Mouse (Mus musculus) gastrocnemius, adult 2 months (tissue): ENCODE measurements around the gene Tmem200a. TPM values are rescaled to one million over a fixed set of nuclear protein-coding genes. Genes with fewer than 3 reads are reported as not detected.

Experiments
- DNase-seq: peaks from one replicate; pipeline ENCODE4 v3.0.0; 2022
- H3K27ac ChIP-seq: fragments of 200-600 bp; 2 replicates; pipeline ENCODE4 v1.8.1; 2022; ENCODE audit warnings: mild to moderate bottlenecking
- H3K4me3 ChIP-seq: fragments of 200-600 bp; 2 replicates; pipeline ENCODE4 v1.8.1; 2022; ENCODE audit warnings: mild to moderate bottlenecking, moderate library complexity
- CTCF ChIP-seq: fragments of 200-600 bp; IDR thresholded peaks from 2 replicates; pipeline ENCODE4 v1.8.1; 2022; ENCODE audit warnings: antibody characterized with exemption, mild to moderate bottlenecking, moderate library complexity
- intact Hi-C: fragments of 180-260 bp; cut with DNase I; formaldehyde crosslinking; loops from one replicate; pipeline ENCODE4 v1.15.1; 2025
- total RNA-seq, 2 experiments: library from RNA; stranded (reverse); gene quantifications; 2 replicates each; pipeline ENCODE4 v1.2.3; 2021

The Tmem200a gene
- total RNA-seq, 2 experiments from 2014 or later = 0.81 TPM; not detected in 1

- no peak for DNase-seq
- no peak for TF ChIP-seq CTCF
- Histone ChIP-seq H3K4me3 (no peak overlapping the region), H3K27ac (no peak overlapping the region)
- intact Hi-C loops = no loop called here
Measured at GRCm38 (mm10) chr10:26051177-26051576, 27.7 kb downstream of the Tmem200a start.

- intact Hi-C loops = no loop called here
- TF ChIP-seq CTCF = no peak
- DNase-seq = no peak
- no peak overlapping the region for H3K27ac ChIP-seq
- no peak overlapping the region for H3K4me3 ChIP-seq
Measured at GRCm38 (mm10) chr10:26034931-26035330, 43.9 kb downstream of the Tmem200a start.

- intact Hi-C loops = no loop called here
- no peak for DNase-seq
- H3K4me3 ChIP-seq = no peak overlapping the region
- TF ChIP-seq CTCF = no peak
- no peak overlapping the region for H3K27ac ChIP-seq
Measured at GRCm38 (mm10) chr10:26018740-26019139, 60.1 kb downstream of the Tmem200a start.

DNA sequence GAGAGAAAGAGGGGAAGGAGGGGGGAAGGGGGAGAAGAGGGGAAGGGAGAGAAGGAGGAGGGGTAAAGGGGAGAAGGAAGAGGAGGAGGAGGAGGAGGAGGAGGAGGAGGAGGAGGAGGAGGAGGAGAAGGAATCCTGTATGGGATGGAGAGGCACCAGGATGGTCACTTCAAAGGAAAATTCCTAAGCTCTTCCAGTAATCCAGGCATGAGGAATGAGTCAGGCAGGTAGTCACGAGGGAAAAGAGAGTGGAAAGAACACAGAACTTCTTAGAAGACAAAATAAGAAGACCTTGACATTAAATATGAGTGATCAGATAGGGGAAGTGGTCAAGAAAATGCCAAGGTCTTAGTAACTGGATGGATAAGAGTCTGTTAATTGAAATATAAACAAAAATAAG is 64.6 kb downstream of the Tmem200a start:
- Histone ChIP-seq H3K4me3 (no peak overlapping the region), H3K27ac (no peak overlapping the region)
- no peak for DNase-seq
- intact Hi-C loops = no loop called here
- TF ChIP-seq CTCF = no peak

DNA sequence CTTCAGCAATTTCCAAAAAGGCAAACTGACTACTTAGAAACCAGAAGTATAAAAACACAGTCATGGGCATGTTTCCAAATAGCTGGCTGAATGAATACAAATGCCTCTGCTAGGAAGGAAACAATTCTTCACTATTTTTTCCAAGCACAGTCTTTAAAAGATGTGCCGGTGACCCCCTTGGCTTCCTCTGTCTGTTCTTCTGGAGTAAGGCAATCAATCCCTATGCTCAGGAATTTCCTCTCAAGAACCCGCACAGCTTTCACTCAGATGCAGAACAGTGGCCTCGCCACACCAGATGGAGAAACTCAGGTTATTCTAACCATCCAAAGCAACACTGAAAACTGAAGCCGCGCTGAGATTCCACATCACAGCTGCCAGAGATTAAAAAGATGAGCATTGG is 69.9 kb downstream of the Tmem200a start:
- intact Hi-C loops = no loop called here
- no peak for TF ChIP-seq CTCF
- Histone ChIP-seq H3K4me3 (no peak overlapping the region), H3K27ac (no peak overlapping the region)
- DNase-seq = no peak

DNA sequence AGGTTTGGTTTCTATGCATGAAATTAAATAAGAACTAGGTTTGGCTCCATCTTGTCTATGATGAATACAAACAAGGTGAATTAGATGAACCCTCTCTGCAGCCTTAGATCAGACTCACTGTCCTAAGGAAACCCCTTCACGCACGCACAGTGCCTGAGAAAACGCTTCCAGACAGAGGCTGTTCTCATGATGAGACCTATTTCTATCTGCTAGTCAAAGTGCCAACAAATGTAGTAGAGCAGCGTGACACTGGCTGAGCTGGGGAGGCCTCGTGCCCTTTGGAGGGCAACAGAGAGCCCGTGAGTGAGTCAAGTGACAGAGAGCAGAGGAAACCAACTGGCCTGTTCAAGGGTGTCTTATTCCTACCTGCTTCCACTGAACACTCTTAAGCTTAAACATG is 73.4 kb downstream of the Tmem200a start:
- DNase-seq = no peak
- no peak overlapping the region for H3K4me3 ChIP-seq
- TF ChIP-seq CTCF = no peak
- intact Hi-C loops = no loop called here
- no peak overlapping the region for H3K27ac ChIP-seq

DNA sequence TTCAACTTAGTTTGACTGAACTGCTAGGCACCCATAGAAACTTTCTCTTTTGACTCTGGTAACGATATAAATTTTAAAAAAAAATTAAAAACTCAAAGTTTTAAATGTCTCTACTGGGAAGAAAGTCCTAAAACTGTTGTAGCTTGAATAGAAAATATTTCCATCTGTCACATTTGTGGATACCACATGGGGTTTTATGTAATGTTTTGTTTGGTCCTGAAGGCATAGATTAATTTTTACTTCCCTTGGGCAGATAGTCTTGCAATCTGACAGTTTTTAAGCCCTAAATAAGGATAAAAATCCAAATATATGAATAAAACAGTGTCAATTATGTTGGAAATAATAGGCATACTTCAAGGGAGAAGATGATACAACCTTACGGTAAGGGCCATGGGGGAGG is 78.0 kb downstream of the Tmem200a start:
- no peak overlapping the region for H3K4me3 ChIP-seq
- intact Hi-C loops = no loop called here
- DNase-seq = no peak
- TF ChIP-seq CTCF = no peak
- H3K27ac ChIP-seq = no peak overlapping the region

GRCm38 (mm10) chr10:25999291-25999930 is 79.4 kb downstream of the Tmem200a start:
- TF ChIP-seq CTCF = no peak
- no peak for DNase-seq
- intact Hi-C loops = no loop called here
- no peak overlapping the region for H3K4me3 ChIP-seq
- H3K27ac ChIP-seq = no peak overlapping the region

- Histone ChIP-seq H3K4me3 (no peak overlapping the region), H3K27ac (no peak overlapping the region)
- intact Hi-C loops = no loop called here
- TF ChIP-seq CTCF = no peak
- DNase-seq = no peak
Measured at GRCm38 (mm10) chr10:25984056-25984455, 94.8 kb downstream of the Tmem200a start.

DNA sequence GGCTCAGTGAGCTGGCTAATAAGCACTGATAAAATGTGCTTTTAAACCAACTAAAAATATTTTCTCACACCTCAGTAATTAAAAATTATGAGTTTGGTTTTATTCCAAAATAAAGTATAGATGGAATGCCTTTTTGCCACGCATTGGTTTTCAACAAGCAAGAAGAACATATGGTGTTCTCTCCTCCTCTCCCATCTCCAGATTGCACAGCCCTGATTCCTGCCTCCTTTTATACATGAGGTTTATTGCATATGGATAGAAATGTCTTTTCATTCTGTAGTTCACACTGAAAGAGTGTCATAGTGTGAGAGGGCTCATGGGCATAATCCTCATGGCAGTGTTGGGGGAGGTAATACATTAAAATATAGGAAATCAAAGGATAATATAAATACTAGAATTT is 96.2 kb downstream of the Tmem200a start:
- TF ChIP-seq CTCF = no peak
- H3K27ac ChIP-seq = no peak overlapping the region
- H3K4me3 ChIP-seq = no peak overlapping the region
- no peak for DNase-seq
- intact Hi-C loops = no loop called here

DNA sequence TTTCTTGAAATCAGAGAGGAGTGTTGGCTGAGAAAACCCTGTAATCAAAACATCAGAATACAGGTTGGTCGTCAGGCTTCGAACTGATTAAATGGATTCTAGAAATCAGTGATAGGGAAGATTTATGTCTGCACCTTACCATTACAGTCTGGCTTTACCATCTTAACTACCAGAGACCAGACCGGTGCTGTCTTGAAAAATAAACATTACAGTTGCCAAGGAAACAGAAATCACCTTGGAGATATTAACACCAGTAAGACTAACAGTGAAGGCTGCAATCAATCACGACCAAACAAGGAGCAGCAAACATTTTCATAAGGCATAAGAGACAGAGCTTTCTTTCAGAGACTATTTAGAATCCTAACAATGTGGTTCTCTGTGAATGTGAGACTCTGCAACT is 116.0 kb downstream of the Tmem200a start:
- Histone ChIP-seq H3K27ac (no peak overlapping the region), H3K4me3 (no peak overlapping the region)
- intact Hi-C loops = no loop called here
- no peak for TF ChIP-seq CTCF
- no peak for DNase-seq

GRCm38 (mm10) chr10:25961066-25961465 is 117.8 kb downstream of the Tmem200a start:
- no peak for TF ChIP-seq CTCF
- DNase-seq = no peak
- intact Hi-C loops = no loop called here
- Histone ChIP-seq H3K4me3 (no peak overlapping the region), H3K27ac (no peak overlapping the region)

DNA sequence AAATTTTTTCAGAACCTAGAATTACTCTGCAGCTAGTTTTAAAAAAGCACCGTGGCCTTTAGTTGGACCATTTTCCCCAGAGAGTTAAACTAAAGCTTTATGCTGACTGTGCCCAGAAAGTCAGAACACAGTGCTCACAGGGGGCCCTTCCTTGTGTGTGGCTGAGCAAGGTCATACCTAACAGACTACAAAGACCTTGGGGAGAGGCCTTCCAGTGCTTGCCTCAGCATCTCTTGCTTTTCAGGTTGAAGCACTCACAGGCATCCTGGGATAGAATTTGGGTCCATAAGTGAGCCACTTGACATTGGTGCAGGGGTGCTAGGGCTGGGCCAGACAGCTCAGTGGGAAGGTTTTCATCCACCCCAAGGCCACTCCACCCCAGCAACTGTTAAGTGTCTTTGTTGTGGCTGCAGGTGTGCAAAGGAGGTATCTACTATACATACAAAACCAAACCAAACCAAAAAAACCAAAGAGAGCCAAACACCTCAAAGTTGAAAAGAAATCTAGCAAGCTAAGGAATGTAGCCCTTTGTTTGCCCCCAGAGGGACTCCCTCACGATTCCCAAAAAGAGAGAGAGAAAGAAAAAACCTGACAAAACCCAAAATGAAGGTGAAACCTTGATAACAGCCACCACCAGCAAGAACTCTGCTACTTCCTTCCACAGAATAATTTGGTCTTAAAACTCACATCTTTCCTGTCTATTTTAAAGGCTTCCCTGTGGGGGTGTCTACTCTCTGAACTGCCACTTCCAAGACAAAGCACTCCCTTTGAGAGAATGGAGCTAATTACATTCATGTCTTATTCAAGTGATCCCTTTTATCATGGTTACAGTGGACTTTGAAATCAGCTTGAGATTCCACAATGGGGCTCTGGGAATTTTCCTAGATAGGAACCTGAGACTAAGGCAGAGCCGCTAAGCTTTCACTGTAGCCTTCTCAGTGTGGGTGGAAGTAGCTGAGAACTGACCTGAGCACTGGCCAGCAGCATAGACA is 119.8 kb downstream of the Tmem200a start:
- Histone ChIP-seq H3K4me3 (no peak overlapping the region), H3K27ac (no peak overlapping the region)
- intact Hi-C loops = no loop called here
- TF ChIP-seq CTCF = no peak
- no peak for DNase-seq
